Mouse (Mus musculus) embryonic facial prominence, embryonic 14.5 days (tissue): ENCODE results near the gene Tusc2. TPM values are rescaled to one million over a fixed set of nuclear protein-coding genes. Genes with fewer than 3 reads are reported as not detected.

ENCODE experiments used
- ATAC-seq: fragments of 200-750 bp; cut with Nextera tagmentation; 2 replicates; pipeline ENCODE4 v1.8.0; 2017; ENCODE audit warnings: low read depth, moderate number of reproducible peaks, moderate TSS enrichment
- DNase-seq: peaks from one replicate; pipeline ENCODE4 v3.0.0-alpha.2; 2015; ENCODE audit warnings: low spot score
- H3K27ac ChIP-seq: fragments of 300-500 bp; sonication (generic); replicated peaks from 2 replicates; pipeline ENCODE4 v1.5.1; 2014; ENCODE audit warnings: low read depth, mild to moderate bottlenecking, low read length, moderate library complexity
- H3K27me3 ChIP-seq: fragments of 300-500 bp; sonication (generic); replicated peaks from 2 replicates; pipeline ENCODE4 v1.6.1; 2014; ENCODE audit warnings: low read length; ENCODE audit not compliant: control insufficient read depth, insufficient read depth
- H3K36me3 ChIP-seq: fragments of 300-500 bp; sonication (generic); 2 replicates; pipeline ENCODE4 v1.6.1; 2014; ENCODE audit warnings: low read length, mixed read lengths; ENCODE audit not compliant: control insufficient read depth, insufficient read depth
- H3K4me1 ChIP-seq: fragments of 300-500 bp; sonication (generic); 2 replicates; pipeline ENCODE4 v1.6.1; 2014; ENCODE audit warnings: antibody characterized with exemption, low read length; ENCODE audit not compliant: control insufficient read depth, insufficient read depth
- H3K4me2 ChIP-seq: fragments of 300-500 bp; sonication (generic); 2 replicates; pipeline ENCODE4 v1.6.1; 2014; ENCODE audit warnings: low read depth, mild to moderate bottlenecking, low read length, moderate library complexity, mixed read lengths
- H3K4me3 ChIP-seq: fragments of 300-500 bp; sonication (generic); 2 replicates; pipeline ENCODE4 v1.5.1; 2014; ENCODE audit warnings: low read depth, mild to moderate bottlenecking, low read length
- H3K9ac ChIP-seq: fragments of 300-500 bp; sonication (generic); 2 replicates; pipeline ENCODE4 v1.6.1; 2014; ENCODE audit warnings: low read depth, mild to moderate bottlenecking, low read length, moderate library complexity, mixed read lengths
- H3K9me3 ChIP-seq: fragments of 300-500 bp; sonication (generic); 2 replicates; pipeline ENCODE4 v1.6.1; 2016; ENCODE audit warnings: low read length; ENCODE audit not compliant: control insufficient read depth
- WGBS: fragments of 180-500 bp; shearing (Covaris S2); extraction: QIAGEN DNeasy Blood & Tissue Kit; methylation state at CpG from one replicate; pipeline ENCODE4 v1.1.7; 2014; 5-methylcytosine and 5-hydroxymethylcytosine counted together
- polyA plus RNA-seq: library from polyadenylated mRNA; unstranded; fragments of >200 nt; fragmentation: Nextera tagmentation; extraction: Ambion mirVana; gene quantifications from 2 replicates; pipeline ENCODE4 v1.2.1, GENCODE M21; 2014

Gene Tusc2
- polyA plus RNA-seq, 1 experiment from 2014 or later = 43.1 TPM

DNA sequence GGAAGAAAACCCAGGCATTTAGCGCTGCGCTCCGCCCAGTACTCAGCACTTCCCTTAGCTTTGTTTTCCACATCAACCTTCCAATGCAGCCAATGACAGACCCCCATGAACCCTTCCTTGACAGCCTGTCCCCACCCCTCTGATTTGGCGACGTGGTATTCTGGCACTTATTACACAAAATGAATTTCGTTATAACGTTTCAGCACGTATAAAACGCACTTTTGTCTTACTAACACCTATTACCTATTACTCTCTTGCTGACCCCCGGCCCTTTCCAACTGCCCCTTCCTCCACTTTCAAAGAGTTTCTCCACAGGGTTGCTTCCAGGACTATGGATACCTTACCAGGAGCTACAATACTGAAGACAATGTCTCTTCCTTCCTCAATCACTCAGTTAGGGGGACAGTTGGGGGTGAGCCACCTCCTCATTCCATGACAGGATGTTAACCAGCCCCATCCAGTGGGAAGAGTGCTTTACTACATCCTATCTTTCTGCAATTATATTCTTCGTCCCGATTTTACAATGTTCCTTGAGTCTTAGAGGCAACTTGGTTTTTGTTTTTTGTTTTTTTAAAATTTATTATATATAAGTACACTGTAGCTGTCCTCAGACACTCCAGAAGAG lies 50.0 kb downstream of the Tusc2 start:
- Histone ChIP-seq H3K4me1 (peaks cover 27% of the 10 kb centered on the region), H3K27ac (peak overlapping the region; percentile 98), H3K9me3 (no peaks in the 10 kb centered on the region), H3K4me2 (peak overlapping the region; percentile 90), H3K27me3 (no peaks in the 10 kb centered on the region), H3K36me3 (peaks cover 40% of the 10 kb centered on the region), H3K4me3 (peak overlapping the region; percentile 39), H3K9ac (0 out of 2 replicates have a peak overlapping the region, but pooled peaks have one; percentile 2)
- peak; percentile 24; the same call in 1 of the 2 replicates for ATAC-seq
- DNase-seq = peak; percentile 61
- WGBS = 10% methylated on average over 12 of the region's 12 CpGs

- ATAC-seq = no peak
- H3K27ac ChIP-seq = no peak overlapping the region
- peaks cover 60% of the 10 kb centered on the region for H3K36me3 ChIP-seq
Observed at GRCm38 (mm10) chr9:107615035-107615434, 52.0 kb downstream of the Tusc2 start.

More at GRCm38 (mm10) chr9:107615035-107615434, 52.0 kb downstream of the Tusc2 start:
- Histone ChIP-seq H3K9ac (0 out of 2 replicates have a peak overlapping the region, but pooled peaks have one; percentile 3), H3K9me3 (no peaks in the 10 kb centered on the region), H3K4me1 (peaks cover 14% of the 10 kb centered on the region), H3K4me3 (no peak overlapping the region), H3K4me2 (no peak overlapping the region), H3K27me3 (no peaks in the 10 kb centered on the region)
- no peak for DNase-seq
- 78% methylated on average over 4 of the region's 4 CpGs for WGBS

Other genes starting within 250 kb of the Tusc2 start
- 9.8 and 10.8 TPM in 2 replicates for gene Hemk1, start 224.9 kb upstream of the Tusc2 start, polyA plus RNA-seq
- 0.96 and 1.2 TPM in 2 replicates for gene 6430571L13Rik, start 222.7 kb upstream of the Tusc2 start, polyA plus RNA-seq
- 0.88 and 0.93 TPM in 2 replicates for gene Cacna2d2, start 163.6 kb upstream of the Tusc2 start, polyA plus RNA-seq
- gene Tmem115, start 29.3 kb upstream of the Tusc2 start, polyA plus RNA-seq = 53.1 and 56.1 TPM in 2 replicates
- gene Cyb561d2, start 21.1 kb upstream of the Tusc2 start, polyA plus RNA-seq = 24.7 and 27.0 TPM in 2 replicates
- gene Nprl2, start 21.0 kb upstream of the Tusc2 start, polyA plus RNA-seq = 35.0 and 35.4 TPM in 2 replicates
- 2.8 and 8.2 TPM in 2 replicates for gene Zmynd10, start 16.0 kb upstream of the Tusc2 start, polyA plus RNA-seq
- gene Rassf1, start 11.7 kb upstream of the Tusc2 start, polyA plus RNA-seq = 66.5 and 66.8 TPM in 2 replicates
- 106 and 112 TPM in 2 replicates for gene Hyal2, start 4.7 kb downstream of the Tusc2 start, polyA plus RNA-seq
- gene Hyal1, start 13.7 kb downstream of the Tusc2 start, polyA plus RNA-seq = 5.6 and 6.8 TPM in 2 replicates
- 15.9 and 18.0 TPM in 2 replicates for gene Naa80, start 15.6 kb downstream of the Tusc2 start, polyA plus RNA-seq
- gene Hyal3, start 17.6 kb downstream of the Tusc2 start, polyA plus RNA-seq = 1.2 and 1.4 TPM in 2 replicates
- gene Ifrd2, start 24.4 kb downstream of the Tusc2 start, polyA plus RNA-seq = 46.7 and 52.3 TPM in 2 replicates
- gene Sema3b, start 46.0 kb downstream of the Tusc2 start, polyA plus RNA-seq = 18.0 and 18.2 TPM in 2 replicates
- gene Gnai2, start 72.1 kb downstream of the Tusc2 start, polyA plus RNA-seq = 380 and 416 TPM in 2 replicates
- gene Slc38a3, start 106.3 kb downstream of the Tusc2 start, polyA plus RNA-seq = 7.0 and 7.8 TPM in 2 replicates
- 0.79 and 1.5 TPM in 2 replicates for gene Gnat1, start 116.5 kb downstream of the Tusc2 start, polyA plus RNA-seq
- 32.8 and 36.9 TPM in 2 replicates for gene Sema3f, start 147.2 kb downstream of the Tusc2 start, polyA plus RNA-seq
- gene Rbm5, start 207.7 kb downstream of the Tusc2 start, polyA plus RNA-seq = 145 and 159 TPM in 2 replicates